Mouse (Mus musculus) neural tube, embryonic 15.5 days (tissue): Measurements from ENCODE around the gene Ttc25. TPM values are rescaled to one million over a fixed set of nuclear protein-coding genes. Genes with fewer than 3 reads are reported as not detected.

ENCODE experiments used
- ATAC-seq: fragments of 200-750 bp; cut with Nextera tagmentation; 2 replicates; pipeline ENCODE4 v1.8.0; 2017; ENCODE audit warnings: mild to moderate bottlenecking, moderate TSS enrichment, moderate library complexity; ENCODE audit not compliant: low FRiP score
- H3K27ac ChIP-seq: fragments of 300-500 bp; sonication (generic); replicated peaks from 2 replicates; pipeline ENCODE4 v1.5.1; 2015; ENCODE audit warnings: mild to moderate bottlenecking, inconsistent platforms
- H3K27me3 ChIP-seq: fragments of 300-500 bp; sonication (generic); replicated peaks from 2 replicates; pipeline ENCODE4 v1.6.1; 2015; ENCODE audit warnings: inconsistent platforms
- H3K36me3 ChIP-seq: fragments of 300-500 bp; sonication (generic); 2 replicates; pipeline ENCODE4 v1.6.1; 2015; ENCODE audit warnings: inconsistent platforms
- H3K4me1 ChIP-seq: fragments of 300-500 bp; sonication (generic); 2 replicates; pipeline ENCODE4 v1.6.1; 2015; ENCODE audit warnings: inconsistent platforms
- H3K4me2 ChIP-seq: fragments of 300-500 bp; sonication (generic); 2 replicates; pipeline ENCODE4 v1.6.1; 2015; ENCODE audit warnings: inconsistent platforms, mild to moderate bottlenecking, moderate library complexity
- H3K4me3 ChIP-seq: fragments of 300-500 bp; sonication (generic); replicated peaks from 2 replicates; pipeline ENCODE4 v1.5.1; 2015; ENCODE audit warnings: mild to moderate bottlenecking, inconsistent platforms
- H3K9ac ChIP-seq: fragments of 300-500 bp; sonication (generic); replicated peaks from 2 replicates; pipeline ENCODE4 v1.6.1; 2015; ENCODE audit warnings: mild to moderate bottlenecking, inconsistent platforms
- H3K9me3 ChIP-seq: fragments of 300-500 bp; sonication (generic); replicated peaks from 2 replicates; pipeline ENCODE4 v1.6.1; 2016; ENCODE audit warnings: inconsistent platforms
- WGBS: fragments of 180-500 bp; shearing (Covaris S2); methylation state at CpG from one replicate; pipeline ENCODE4 v1.1.7; 2015; ENCODE audit warnings: mixed read lengths; 5-methylcytosine and 5-hydroxymethylcytosine counted together
- polyA plus RNA-seq: library from polyadenylated mRNA; unstranded; fragments of >200 nt; fragmentation: Nextera tagmentation; extraction: Ambion mirVana; gene quantifications from 2 replicates; pipeline ENCODE4 v1.2.1, GENCODE M21; 2015

The Ttc25 gene
- polyA plus RNA-seq: 1.2 and 2.1 TPM in 2 replicates

- H3K4me3 ChIP-seq: peak within 1 kb of the TSS; percentile 47
- H3K27ac ChIP-seq: peak within 1 kb of the TSS; percentile 77
- H3K27me3 ChIP-seq: no peaks in the 10 kb centered on the region
- H3K9ac ChIP-seq: peak within 1 kb of the TSS; percentile 60
- H3K4me2 ChIP-seq: peak within 1 kb of the TSS; percentile 88
- 3% methylated on average over 28 of the region's 28 CpGs for WGBS
- H3K9me3 ChIP-seq: no peaks in the 10 kb centered on the region
- H3K36me3 ChIP-seq: no peaks in the 10 kb centered on the region
- peaks cover 15% of the 10 kb centered on the region for H3K4me1 ChIP-seq
- peak; percentile 95 for ATAC-seq
These were observed at the start of gene Ttc25 for GRCm38 (mm10) chr11:100544832-100545745. Gene Ttc25, plus strand, starts transcription at chr11:100545607.

GRCm38 (mm10) chr11:100500241-100500640 lies 45.2 kb upstream of the Ttc25 start:
- peaks cover 94% of the 10 kb centered on the region for H3K36me3 ChIP-seq
- no peak overlapping the region for H3K4me2 ChIP-seq
- no peak overlapping the region for H3K27ac ChIP-seq
- no peaks in the 10 kb centered on the region for H3K27me3 ChIP-seq
- no peaks in the 10 kb centered on the region for H3K4me1 ChIP-seq
- no peak overlapping the region for H3K9ac ChIP-seq
- ATAC-seq: no peak
- no peak overlapping the region for H3K4me3 ChIP-seq
- WGBS: 80% methylated on average over 3 of the region's 3 CpGs
- no peaks in the 10 kb centered on the region for H3K9me3 ChIP-seq

DNA sequence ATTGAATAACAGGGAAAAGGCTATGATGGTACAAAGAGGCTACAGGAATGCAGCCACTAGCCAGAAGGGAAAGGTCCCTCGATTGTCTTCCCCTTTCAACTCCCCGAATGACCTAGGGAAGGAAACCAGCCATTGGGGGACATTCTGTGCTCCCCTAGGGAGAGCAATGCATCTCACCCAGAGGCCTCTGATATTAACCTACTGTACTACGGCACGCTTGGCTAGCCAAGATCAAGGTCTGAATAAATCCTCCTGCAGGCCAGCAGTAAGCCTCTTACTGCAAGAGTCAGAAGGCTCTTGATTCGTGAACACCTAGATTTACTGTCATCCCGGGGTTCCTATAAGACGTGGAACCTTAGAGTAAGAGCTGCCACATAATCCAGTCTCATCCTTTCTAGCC lies 44.8 kb upstream of the Ttc25 start:
- H3K36me3 ChIP-seq: peaks cover 94% of the 10 kb centered on the region
- H3K4me2 ChIP-seq: no peak overlapping the region
- H3K9ac ChIP-seq: no peak overlapping the region
- 86% methylated on average over 7 of the region's 7 CpGs for WGBS
- no peaks in the 10 kb centered on the region for H3K27me3 ChIP-seq
- no peaks in the 10 kb centered on the region for H3K4me1 ChIP-seq
- H3K4me3 ChIP-seq: no peak overlapping the region
- no peak for ATAC-seq
- H3K9me3 ChIP-seq: no peaks in the 10 kb centered on the region
- H3K27ac ChIP-seq: no peak overlapping the region

- ATAC-seq: no peak
- Histone ChIP-seq H3K4me1 (no peaks in the 10 kb centered on the region), H3K36me3 (peaks cover 94% of the 10 kb centered on the region), H3K4me3 (no peak overlapping the region), H3K27me3 (no peaks in the 10 kb centered on the region), H3K9me3 (no peaks in the 10 kb centered on the region), H3K9ac (no peak overlapping the region), H3K4me2 (no peak overlapping the region), H3K27ac (no peak overlapping the region)
- 50% methylated on average over 6 of the region's 6 CpGs for WGBS
These were observed 44.1 kb upstream of the Ttc25 start for GRCm38 (mm10) chr11:100501321-100501720.

DNA sequence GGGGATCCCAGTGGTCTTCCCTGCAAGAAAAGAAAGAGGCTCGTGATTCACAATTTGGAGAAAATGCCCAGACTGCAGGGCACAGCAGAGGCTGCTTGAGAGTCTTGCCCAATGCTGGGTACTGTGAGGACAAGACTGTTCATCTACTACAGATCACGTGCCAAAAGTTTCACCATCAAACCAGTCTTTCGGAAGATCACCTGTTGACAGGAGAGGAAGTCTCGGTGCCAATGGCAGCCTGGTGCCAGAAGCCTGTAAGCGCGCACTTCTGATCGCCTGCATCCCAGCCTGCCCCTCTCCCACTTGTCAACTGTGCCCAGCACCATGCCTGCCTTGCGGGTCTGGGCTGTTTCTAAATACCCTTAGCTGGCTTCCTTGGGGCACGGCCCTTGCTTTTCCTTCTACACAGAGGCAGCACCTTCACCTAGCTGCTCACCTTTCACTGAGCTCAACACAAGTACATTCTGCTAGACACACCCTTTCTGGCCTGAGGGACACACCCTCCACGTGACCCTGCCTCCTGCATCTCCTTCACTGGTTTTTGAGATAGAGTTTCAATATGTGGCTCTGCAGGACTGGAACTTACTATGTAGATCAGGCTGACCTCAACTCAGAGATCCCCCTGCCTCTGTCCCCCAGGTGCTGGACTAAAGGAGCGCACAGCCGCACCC lies 40.3 kb upstream of the Ttc25 start:
- Histone ChIP-seq H3K4me2 (no peak overlapping the region), H3K27me3 (no peaks in the 10 kb centered on the region), H3K36me3 (peaks cover 90% of the 10 kb centered on the region), H3K9me3 (no peaks in the 10 kb centered on the region), H3K4me1 (no peaks in the 10 kb centered on the region), H3K27ac (no peak overlapping the region), H3K9ac (no peak overlapping the region), H3K4me3 (no peak overlapping the region)
- no peak for ATAC-seq
- WGBS: 96% methylated on average over 12 of the region's 12 CpGs

DNA sequence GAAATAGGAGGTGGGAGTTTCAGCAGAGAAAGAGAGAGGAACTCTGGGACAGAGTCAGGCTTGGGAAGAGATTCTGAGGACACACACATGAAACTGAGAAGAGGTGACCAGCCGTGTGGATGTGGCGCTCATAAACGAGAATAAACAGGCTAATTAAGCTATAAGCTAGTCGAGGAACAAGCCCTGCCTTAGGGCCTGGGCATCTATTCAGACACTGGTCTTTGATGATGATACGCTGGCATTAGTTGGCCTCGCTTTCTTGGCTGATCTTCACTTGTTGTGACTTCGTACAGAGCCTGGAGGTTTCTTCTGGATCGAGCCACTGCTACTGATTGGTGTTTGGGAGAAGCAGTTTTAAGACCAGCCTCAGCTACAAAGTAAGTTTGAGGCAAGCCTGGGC lies 39.4 kb upstream of the Ttc25 start:
- no peaks in the 10 kb centered on the region for H3K4me1 ChIP-seq
- peaks cover 85% of the 10 kb centered on the region for H3K36me3 ChIP-seq
- H3K9me3 ChIP-seq: no peaks in the 10 kb centered on the region
- ATAC-seq: no peak
- H3K27me3 ChIP-seq: no peaks in the 10 kb centered on the region
- no peak overlapping the region for H3K9ac ChIP-seq
- H3K4me3 ChIP-seq: no peak overlapping the region
- WGBS: 97% methylated on average over 8 of the region's 8 CpGs
- H3K27ac ChIP-seq: no peak overlapping the region
- H3K4me2 ChIP-seq: no peak overlapping the region

DNA sequence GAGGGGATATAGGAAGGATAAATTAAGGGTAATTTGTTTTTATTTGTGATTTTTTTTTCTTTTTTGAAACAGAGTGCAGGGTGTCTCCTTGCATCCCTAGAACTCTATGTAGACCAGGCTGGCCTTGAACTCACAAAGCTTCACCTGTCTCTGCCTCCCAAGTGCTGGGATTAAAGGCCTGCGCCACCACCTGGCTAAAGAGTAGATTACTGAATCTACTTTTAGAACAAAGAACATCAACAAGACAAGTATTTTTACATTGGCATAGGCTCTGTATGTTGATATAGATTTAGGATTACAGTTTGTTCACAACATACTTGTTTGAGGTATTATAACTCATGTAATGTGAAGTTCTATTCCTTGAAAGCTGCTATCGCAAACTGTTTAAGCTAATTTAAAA lies 34.9 kb upstream of the Ttc25 start:
- H3K4me2 ChIP-seq: no peak overlapping the region
- H3K36me3 ChIP-seq: peaks cover 85% of the 10 kb centered on the region
- H3K9me3 ChIP-seq: no peaks in the 10 kb centered on the region
- no peak overlapping the region for H3K27ac ChIP-seq
- no peak for ATAC-seq
- no peaks in the 10 kb centered on the region for H3K27me3 ChIP-seq
- WGBS: 95% methylated on average over 2 of the region's 2 CpGs
- H3K4me3 ChIP-seq: no peak overlapping the region
- no peak overlapping the region for H3K9ac ChIP-seq
- H3K4me1 ChIP-seq: no peaks in the 10 kb centered on the region

DNA sequence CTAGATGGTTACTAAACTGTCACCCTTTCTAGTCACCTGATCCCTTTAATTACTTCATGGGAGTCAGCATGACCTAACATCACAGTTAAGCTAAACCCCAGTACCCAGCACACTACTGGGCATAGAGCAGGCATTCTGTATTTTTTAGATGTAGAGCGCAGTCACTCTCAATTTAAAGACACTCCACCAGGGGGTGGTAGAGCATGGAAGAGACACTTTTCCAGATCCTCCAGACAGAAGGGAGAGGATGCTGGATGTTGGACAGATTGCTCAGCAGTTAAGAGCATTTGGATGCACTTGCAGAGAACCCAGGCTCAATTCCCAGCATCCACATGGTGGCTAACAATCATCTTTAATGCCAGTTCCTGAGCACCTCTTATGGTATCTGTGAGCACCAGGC lies 33.0 kb upstream of the Ttc25 start:
- Histone ChIP-seq H3K27ac (no peak overlapping the region), H3K27me3 (no peaks in the 10 kb centered on the region), H3K9me3 (no peaks in the 10 kb centered on the region), H3K4me1 (peaks cover 11% of the 10 kb centered on the region), H3K36me3 (peaks cover 86% of the 10 kb centered on the region), H3K9ac (no peak overlapping the region), H3K4me2 (no peak overlapping the region), H3K4me3 (no peak overlapping the region)
- ATAC-seq: no peak
- 95% methylated on average over 1 of the region's 1 CpGs for WGBS

- Histone ChIP-seq H3K36me3 (peaks cover 88% of the 10 kb centered on the region), H3K9me3 (no peaks in the 10 kb centered on the region)
- ATAC-seq: no peak
These were observed 31.7 kb upstream of the Ttc25 start for GRCm38 (mm10) chr11:100513716-100514115.

GRCm38 (mm10) chr11:100515061-100515460 lies 30.3 kb upstream of the Ttc25 start:
- Histone ChIP-seq H3K4me2 (no peak overlapping the region), H3K9ac (no peak overlapping the region), H3K36me3 (peaks cover 88% of the 10 kb centered on the region), H3K4me3 (no peak overlapping the region), H3K9me3 (no peaks in the 10 kb centered on the region), H3K4me1 (peaks cover 20% of the 10 kb centered on the region), H3K27me3 (no peaks in the 10 kb centered on the region), H3K27ac (no peak overlapping the region)
- WGBS: 94% methylated on average over 9 of the region's 9 CpGs
- no peak for ATAC-seq

More at GRCm38 (mm10) chr11:100513716-100514115, 31.7 kb upstream of the Ttc25 start:
- no peak overlapping the region for H3K9ac ChIP-seq
- H3K4me1 ChIP-seq: peaks cover 18% of the 10 kb centered on the region
- no peak overlapping the region for H3K27ac ChIP-seq
- H3K4me3 ChIP-seq: no peak overlapping the region
- H3K4me2 ChIP-seq: no peak overlapping the region
- 90% methylated on average over 10 of the region's 10 CpGs for WGBS
- H3K27me3 ChIP-seq: no peaks in the 10 kb centered on the region

DNA sequence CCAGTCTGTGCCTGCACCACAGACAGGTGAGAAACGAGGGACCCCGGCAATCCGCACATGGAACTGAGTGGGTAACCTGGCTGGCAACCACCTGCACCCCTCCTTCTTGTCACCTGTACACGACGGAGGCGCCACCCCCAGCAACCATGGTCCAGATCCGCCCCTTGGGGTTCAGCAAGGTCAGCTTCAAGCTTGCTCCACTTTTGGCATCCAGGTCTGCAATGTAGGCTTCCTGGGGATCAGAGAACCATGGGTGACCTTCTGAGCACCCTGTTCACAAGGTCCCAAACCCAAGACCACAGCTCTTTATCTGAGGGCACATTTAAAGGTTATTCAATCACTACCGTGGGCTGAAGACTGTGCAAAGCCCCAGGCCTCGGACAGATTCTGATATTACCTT lies 29.6 kb upstream of the Ttc25 start:
- H3K9ac ChIP-seq: no peak overlapping the region
- H3K36me3 ChIP-seq: peaks cover 94% of the 10 kb centered on the region
- no peak overlapping the region for H3K4me2 ChIP-seq
- H3K4me1 ChIP-seq: peaks cover 25% of the 10 kb centered on the region
- H3K27me3 ChIP-seq: no peaks in the 10 kb centered on the region
- 95% methylated on average over 9 of the region's 9 CpGs for WGBS
- H3K4me3 ChIP-seq: no peak overlapping the region
- 0 out of 2 replicates have a peak overlapping the region, but pooled peaks have one; percentile 18 for H3K27ac ChIP-seq
- H3K9me3 ChIP-seq: no peaks in the 10 kb centered on the region
- ATAC-seq: no peak

- H3K36me3 ChIP-seq: peaks cover 95% of the 10 kb centered on the region
- no peaks in the 10 kb centered on the region for H3K9me3 ChIP-seq
- H3K9ac ChIP-seq: no peak overlapping the region
- H3K4me2 ChIP-seq: no peak overlapping the region
- H3K27me3 ChIP-seq: no peaks in the 10 kb centered on the region
- 50% methylated on average over 9 of the region's 9 CpGs for WGBS
- ATAC-seq: peak; percentile 35; the same call in 1 of the 2 replicates
- peak overlapping the region; percentile 18; the same call in 1 of the 2 replicates for H3K27ac ChIP-seq
- H3K4me3 ChIP-seq: no peak overlapping the region
- peaks cover 29% of the 10 kb centered on the region for H3K4me1 ChIP-seq
These were observed 29.1 kb upstream of the Ttc25 start for GRCm38 (mm10) chr11:100516291-100516690.
